Mouse (Mus musculus) CD8-positive naive resting alpha-beta T cell, adult 2 months (primary cell): Measurements from ENCODE around the gene Six2.

ENCODE experiments used
- DNase-seq, 2 experiments: peaks; one replicate each; pipeline ENCODE4 v3.0.0; 2022; ENCODE audit warnings: low read depth in 2 of 2, low spot score in 2 of 2

Six2 gene

DNA sequence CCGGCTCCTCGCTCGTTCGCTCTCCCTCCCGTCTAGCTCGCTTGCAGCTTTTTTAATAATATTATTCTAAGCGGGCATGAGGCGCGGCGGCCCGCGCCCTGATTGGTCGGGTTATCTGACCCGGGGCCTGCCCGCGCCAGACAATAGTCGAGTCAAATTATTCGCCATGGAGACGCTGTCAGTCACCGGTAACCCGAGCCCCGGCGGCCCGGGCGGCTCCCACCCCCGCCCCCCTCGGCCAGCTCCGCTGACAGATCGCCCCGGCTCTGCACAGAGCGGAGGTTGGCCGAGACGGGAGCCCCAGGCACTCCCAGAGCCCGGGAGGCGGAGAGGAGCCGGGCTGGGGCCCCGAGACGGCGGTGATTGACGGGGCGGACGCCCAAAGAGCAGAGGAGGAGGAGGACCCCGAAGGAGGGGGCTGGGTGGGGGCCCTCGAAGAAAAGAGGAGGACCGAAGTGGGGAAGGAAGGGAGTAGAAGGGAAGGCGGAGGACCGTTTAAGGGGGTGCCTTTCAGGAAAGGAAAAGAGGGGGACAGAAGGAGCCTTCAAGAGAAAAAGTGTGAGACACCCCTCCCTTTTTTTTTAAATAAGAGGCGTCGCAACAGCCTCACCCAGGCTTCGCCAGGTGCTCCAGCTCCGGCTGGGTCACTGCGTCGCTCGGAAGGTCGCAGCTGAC is at the start of gene Six2:
Six2 (minus strand) TSS at position 39 of the 675 bp plus-strand sequence.
- DNase-seq: no peak

DNA sequence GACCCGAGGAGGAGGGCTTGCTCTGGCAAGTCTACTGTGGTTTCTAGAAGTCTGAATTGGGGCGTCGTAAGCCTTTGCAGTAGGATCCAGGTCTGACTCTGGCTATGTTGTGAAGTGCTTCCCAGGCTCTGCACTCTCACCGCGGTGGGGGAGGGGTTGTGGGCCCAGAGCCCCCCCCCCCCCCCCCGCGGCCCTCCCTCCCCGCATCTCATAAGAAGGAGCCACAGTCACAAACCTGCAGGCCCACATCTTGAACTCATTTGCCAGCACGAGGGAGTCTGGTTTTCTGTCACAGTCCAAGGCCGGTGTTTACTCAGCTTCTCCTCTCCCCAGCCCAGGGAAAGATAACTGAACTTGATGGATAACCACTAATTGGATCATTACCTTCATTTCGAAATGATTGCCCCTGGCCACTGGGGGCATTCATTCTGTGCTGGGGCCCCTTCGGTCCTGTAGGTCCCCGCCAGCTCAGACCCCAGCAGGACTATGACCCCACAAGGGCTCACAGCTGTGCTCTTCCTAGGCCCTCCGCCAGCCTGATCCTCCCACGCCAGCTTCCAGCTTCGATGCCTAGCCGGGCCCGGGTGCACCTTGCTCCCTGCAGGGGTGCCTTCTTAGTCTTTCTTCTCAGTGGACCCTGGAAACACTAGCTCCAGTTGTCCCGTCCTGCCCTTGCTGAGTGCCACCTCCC is 49.2 kb upstream of the Six2 start:
- no peak for DNase-seq

DNA sequence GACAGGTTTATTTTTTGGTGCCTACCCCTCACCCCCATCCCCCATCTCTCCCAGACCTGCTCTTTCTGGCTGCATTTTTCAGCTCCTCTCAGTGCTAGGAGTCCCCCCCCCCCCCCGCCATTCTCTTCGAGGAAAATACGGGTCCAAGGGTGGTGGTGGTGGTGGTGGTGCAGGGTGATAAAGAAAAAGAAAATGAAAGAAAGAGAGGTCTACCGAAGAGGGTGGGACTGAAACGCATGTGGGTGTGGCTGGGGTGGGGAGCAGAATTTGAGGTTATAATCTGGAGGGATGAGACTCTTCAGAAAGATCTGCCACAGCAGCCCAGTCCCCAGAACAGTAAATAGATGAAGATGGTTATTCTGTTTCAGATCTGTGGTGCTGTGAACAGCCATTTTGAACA is 43.3 kb upstream of the Six2 start:
- no peak for DNase-seq

DNA sequence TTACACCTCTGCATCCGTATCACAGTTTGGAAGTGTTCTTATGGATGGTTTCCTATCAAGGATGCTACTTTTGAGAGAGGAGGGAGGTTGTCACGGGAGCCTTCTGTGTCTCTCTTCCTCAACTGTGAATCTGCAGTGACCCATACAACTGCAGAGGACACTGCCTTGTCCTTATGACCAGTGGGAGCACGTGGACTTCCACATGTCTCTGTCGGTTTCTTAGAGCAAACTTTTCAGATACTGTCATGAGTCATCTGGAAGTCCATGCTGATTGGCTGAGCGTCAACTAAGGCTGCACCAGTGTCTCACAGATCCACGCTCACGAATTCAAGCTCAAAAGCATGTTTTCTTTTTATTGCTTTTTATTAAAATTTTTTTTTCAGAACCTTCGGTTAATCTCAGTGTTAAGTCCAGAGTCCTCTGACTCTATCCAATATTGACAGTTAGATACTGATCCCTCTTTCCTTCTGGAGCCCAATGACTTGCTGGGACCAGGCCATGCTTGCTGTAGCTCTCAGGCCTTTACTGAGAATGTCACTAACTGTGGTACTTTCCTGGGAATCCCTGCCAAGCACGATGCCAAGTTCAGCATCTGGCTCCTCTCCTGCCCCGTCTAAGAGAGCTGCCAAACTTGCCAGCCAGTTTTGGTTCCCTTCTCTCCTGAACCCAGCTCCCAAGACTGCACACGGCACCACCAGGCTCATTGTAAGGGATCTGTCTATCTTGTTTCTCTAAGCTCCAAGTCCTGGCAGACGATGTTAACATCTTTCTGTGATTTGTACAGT is 42.3 kb upstream of the Six2 start:
- DNase-seq: no peak

GRCm38 (mm10) chr17:85728071-85728718 is 40.1 kb upstream of the Six2 start:
- no peak for DNase-seq

DNA sequence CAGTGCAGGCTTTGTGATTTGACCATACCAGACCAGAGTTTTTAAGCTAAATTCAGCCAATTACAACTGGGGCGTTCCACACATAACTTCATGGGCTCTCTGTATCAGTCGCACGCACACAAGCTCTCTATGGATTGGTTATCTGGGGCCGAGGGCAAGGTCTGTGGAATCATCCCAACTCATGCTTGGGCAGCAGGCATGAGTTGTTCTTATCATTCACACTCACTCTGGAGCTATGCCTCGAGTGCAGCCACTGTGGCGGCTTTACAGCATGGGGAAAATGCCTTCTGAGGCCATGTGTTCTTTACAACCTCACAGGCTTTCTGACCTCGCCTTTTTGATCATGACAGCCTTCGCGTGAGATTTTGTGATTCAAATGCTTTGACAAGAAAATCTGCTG is 37.9 kb upstream of the Six2 start:
- DNase-seq: no peak

DNA sequence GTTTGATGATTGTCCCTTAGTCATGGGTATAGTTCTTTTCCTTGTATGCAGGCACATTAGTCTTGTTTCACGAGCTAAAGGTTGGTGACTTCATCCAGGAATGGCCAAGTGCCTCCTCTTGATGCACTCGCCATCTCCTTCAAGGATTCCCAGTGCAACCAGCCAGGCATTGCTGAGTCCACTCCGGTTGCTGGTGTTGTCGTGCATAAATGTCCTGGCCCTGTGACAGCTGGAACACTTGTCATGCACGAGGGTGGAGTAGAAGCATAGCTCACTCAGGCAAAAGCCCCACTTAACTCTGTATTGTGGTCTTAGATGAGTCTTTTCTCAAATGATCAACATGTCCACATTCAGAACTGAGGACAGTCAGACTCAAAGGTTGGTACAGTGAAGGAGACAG is 35.1 kb upstream of the Six2 start:
- no peak for DNase-seq

GRCm38 (mm10) chr17:85717266-85717665 is 29.2 kb upstream of the Six2 start:
- no peak for DNase-seq

GRCm38 (mm10) chr17:85715784-85716183 is 27.7 kb upstream of the Six2 start:
- no peak for DNase-seq

GRCm38 (mm10) chr17:85714370-85714769 is 26.3 kb upstream of the Six2 start:
- no peak for DNase-seq

DNA sequence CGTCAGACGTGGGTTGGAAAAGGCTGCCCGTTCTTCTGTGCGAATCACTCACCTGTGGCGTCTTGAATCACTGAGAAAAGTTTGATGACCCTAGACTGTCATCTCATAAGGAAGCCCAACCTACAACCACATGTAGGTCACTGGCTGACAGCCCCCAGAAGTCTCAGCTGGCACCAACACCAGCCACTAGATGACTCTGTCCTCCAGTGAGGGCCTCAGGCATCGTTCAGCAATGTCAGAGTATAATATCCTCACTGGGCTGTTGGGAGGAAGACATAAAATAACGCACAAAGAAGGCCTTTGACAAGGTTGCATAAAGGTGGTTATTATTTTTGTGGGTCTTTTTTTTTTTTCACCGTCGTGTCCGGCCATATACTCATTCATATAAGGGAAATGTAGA is 24.8 kb upstream of the Six2 start:
- no peak for DNase-seq

DNA sequence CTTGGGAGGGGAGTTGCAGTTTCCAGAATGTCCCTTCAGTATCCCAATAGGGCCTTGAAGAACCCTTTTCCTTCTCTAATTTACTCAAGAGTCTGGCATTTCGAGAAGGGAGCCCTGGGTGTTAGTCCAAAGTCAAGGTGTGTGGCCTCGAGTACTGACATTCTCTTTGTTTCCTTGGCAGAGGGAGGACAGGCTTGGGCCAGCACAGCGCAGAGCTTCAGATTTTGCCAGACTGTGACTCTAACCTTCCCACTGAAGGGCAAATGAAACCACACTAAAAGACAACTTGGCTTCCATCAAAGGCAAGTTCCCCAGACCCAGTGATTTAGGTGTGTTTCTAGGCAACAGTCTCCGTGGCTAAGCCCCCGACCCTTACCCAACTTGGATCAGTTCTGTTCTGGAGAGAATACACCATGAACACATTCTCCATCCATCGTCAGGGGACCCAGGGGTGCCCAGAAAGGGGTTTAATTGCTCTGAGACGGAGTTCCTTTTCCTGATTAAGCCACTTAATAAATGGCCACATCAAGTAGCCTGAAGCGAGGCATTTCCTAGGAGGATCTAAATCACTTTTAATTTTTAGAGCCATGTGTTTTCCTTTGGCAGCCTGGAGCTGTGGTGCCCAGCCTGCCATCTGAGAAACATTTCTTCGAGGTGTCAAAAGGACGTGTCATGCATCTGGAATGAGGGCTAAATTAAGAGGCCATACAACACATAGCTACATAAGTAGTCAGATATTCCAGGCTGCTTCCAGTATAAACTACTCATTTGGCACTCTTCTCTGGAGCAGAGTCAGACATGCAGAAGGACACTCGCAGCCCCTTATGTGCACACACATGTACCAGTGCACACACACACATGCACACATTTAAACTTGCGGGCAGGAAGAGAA is 16.5 kb upstream of the Six2 start:
- no peak for DNase-seq

GRCm38 (mm10) chr17:85700028-85700427 is 12.0 kb upstream of the Six2 start:
- DNase-seq: no peak

DNA sequence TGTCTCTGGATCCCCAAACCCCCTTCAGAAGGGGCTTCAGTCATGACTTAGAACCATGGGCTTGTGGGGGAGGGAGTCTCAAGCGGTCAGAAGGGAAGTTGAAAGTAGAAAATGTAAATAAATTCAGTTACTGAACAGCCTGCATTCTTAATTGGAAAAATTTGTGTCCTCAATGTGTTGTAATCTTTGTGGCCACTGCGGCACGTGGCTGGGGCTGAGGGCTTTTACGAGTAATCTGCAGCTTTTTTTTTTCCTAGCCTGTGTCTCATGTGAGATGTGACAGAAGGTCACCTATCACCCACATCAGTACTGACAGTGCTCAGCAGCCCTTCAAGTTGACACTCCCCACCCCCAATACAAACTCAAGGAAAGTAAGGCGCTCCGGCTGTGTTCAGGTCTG is 10.6 kb upstream of the Six2 start:
- DNase-seq: no peak

- no peak for DNase-seq
These were observed 9.9 kb upstream of the Six2 start for GRCm38 (mm10) chr17:85697976-85698375.

GRCm38 (mm10) chr17:85694499-85694898 is 6.4 kb upstream of the Six2 start:
- no peak for DNase-seq

DNA sequence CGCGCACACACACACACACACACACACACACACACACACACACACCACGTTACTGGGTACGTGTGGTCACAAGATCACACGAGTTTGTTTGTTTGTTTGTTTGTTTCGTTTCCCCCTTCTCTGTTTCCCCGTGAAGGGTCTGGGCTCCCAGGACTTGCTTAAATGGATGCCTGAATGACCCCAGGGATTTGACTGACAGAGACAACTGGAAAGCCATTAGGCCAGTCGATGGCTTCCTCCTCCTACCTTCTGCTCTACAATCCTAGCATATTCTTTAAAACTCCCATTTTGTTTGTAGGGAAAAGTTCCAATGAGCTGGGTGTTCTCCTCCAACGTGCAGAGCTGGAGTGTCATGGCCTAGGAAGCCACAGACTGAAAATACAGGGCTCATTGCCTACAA is 5.0 kb upstream of the Six2 start:
- no peak for DNase-seq

DNA sequence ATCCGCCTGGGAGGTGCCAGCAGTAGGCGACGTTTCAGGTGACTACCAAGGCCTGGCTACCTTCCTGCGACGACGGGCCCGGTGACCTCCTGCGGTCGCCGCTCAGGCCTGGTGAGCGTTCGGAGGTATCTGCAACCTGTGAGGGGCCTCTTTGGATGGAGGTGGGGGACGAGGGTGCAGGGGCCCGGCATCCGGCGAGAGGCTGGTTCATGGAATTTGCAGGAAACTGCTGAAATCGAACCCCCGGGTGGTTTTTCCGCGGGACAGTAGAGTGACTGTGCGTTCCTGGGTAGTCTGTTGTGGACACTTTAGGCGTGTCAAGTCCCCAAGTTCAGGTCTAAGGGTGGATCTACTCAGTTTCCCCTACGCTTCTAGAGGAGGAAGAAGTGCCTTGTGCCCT is 4.5 kb upstream of the Six2 start:
- DNase-seq: no peak

GRCm38 (mm10) chr17:85691701-85692536 is 3.8 kb upstream of the Six2 start:
- DNase-seq: no peak

GRCm38 (mm10) chr17:85690969-85691335 is 2.9 kb upstream of the Six2 start:
- DNase-seq: no peak
